Mouse (Mus musculus): ENCODE measurements around the gene Prm1. TPM values are rescaled to one million over a fixed set of nuclear protein-coding genes. Genes with fewer than 3 reads are reported as not detected.

Prm1 gene
- polyA plus RNA-seq, 1 experiment = 4.6 TPM

GRCm38 (mm10) chr16:10788866-10789265 lies 16.8 kb downstream of the Prm1 start:
- TF ChIP-seq CTCF (IDR thresholded peaks at IDR 0.05; ENCODE audit: control insufficient read depth, insufficient read depth, low read length) (no peak), POLR2A (IDR thresholded peaks at IDR 0.05; ENCODE audit: borderline replicate concordance, control insufficient read depth, low read depth, low read length) (no peak)
- 76% methylated on average over 4 of the region's 4 CpGs for WGBS
- Histone ChIP-seq H3K4me3 (replicated peaks; ENCODE audit: control insufficient read depth, low read depth, low read length) (no peak overlapping the region), H3K4me1 (ENCODE audit: control insufficient read depth, insufficient read depth, low read length) (peaks cover 3% of the 10 kb centered on the region; the same call in 1 of the 2 replicates), H3K27ac (ENCODE audit: control insufficient read depth, insufficient read depth, low read depth, low read length, poor library complexity) (no peak overlapping the region)

GRCm38 (mm10) chr16:10788271-10788670 lies 17.4 kb downstream of the Prm1 start, which contains the start of gene Tnp2:
Gene Tnp2 (minus strand): TSS chr16:10788660.
- no peak within 1 kb of the TSS for H3K27ac ChIP-seq (ENCODE audit: control insufficient read depth, insufficient read depth, low read depth, low read length, poor library complexity)
- TF ChIP-seq POLR2A (IDR thresholded peaks at IDR 0.05; ENCODE audit: borderline replicate concordance, control insufficient read depth, low read depth, low read length) (no peak), CTCF (IDR thresholded peaks at IDR 0.05; ENCODE audit: control insufficient read depth, insufficient read depth, low read length) (no peak)
- H3K4me3 ChIP-seq (replicated peaks; ENCODE audit: control insufficient read depth, low read depth, low read length) = no peak within 1 kb of the TSS
- H3K4me1 ChIP-seq (ENCODE audit: control insufficient read depth, insufficient read depth, low read length) = peaks cover 3% of the 10 kb centered on the region; the same call in 1 of the 2 replicates
- WGBS = 56% methylated on average over 16 of the region's 16 CpGs

- 72% methylated on average over 7 of the region's 7 CpGs for WGBS
- Histone ChIP-seq H3K27ac (ENCODE audit: control insufficient read depth, insufficient read depth, low read depth, low read length, poor library complexity) (no peak overlapping the region), H3K4me1 (ENCODE audit: control insufficient read depth, insufficient read depth, low read length) (peaks cover 5% of the 10 kb centered on the region), H3K4me3 (replicated peaks; ENCODE audit: control insufficient read depth, low read depth, low read length) (no peak overlapping the region)
- no peak for TF ChIP-seq POLR2A (IDR thresholded peaks at IDR 0.05; ENCODE audit: borderline replicate concordance, control insufficient read depth, low read depth, low read length)
- TF ChIP-seq CTCF (IDR thresholded peaks at IDR 0.05; ENCODE audit: control insufficient read depth, insufficient read depth, low read length) = no peak
These were observed 18.0 kb downstream of the Prm1 start for GRCm38 (mm10) chr16:10787548-10788058.

- 64% methylated on average over 4 of the region's 4 CpGs for WGBS
- H3K4me1 ChIP-seq (ENCODE audit: control insufficient read depth, insufficient read depth, low read length) = peaks cover 6% of the 10 kb centered on the region
- H3K27ac ChIP-seq (ENCODE audit: control insufficient read depth, insufficient read depth, low read depth, low read length, poor library complexity) = no peak overlapping the region
- H3K4me3 ChIP-seq (replicated peaks; ENCODE audit: control insufficient read depth, low read depth, low read length) = no peak overlapping the region
- TF ChIP-seq POLR2A (IDR thresholded peaks at IDR 0.05; ENCODE audit: borderline replicate concordance, control insufficient read depth, low read depth, low read length) (no peak), CTCF (IDR thresholded peaks at IDR 0.05; ENCODE audit: control insufficient read depth, insufficient read depth, low read length) (no peak)
These were observed 18.7 kb downstream of the Prm1 start for GRCm38 (mm10) chr16:10786782-10787547.

GRCm38 (mm10) chr16:10786288-10786687 lies 19.4 kb downstream of the Prm1 start:
- H3K27ac ChIP-seq (ENCODE audit: control insufficient read depth, insufficient read depth, low read depth, low read length, poor library complexity) = peak overlapping the region; percentile 92
- 1% methylated on average over 9 of the region's 9 CpGs for WGBS
- TF ChIP-seq CTCF (IDR thresholded peaks at IDR 0.05; ENCODE audit: control insufficient read depth, insufficient read depth, low read length) = peak; percentile 94
- TF ChIP-seq POLR2A (IDR thresholded peaks at IDR 0.05; ENCODE audit: borderline replicate concordance, control insufficient read depth, low read depth, low read length) = no peak
- peak overlapping the region; percentile 94 for H3K4me3 ChIP-seq (replicated peaks; ENCODE audit: control insufficient read depth, low read depth, low read length)
- H3K4me1 ChIP-seq (ENCODE audit: control insufficient read depth, insufficient read depth, low read length) = peaks cover 6% of the 10 kb centered on the region

- Histone ChIP-seq H3K4me1 (ENCODE audit: control insufficient read depth, insufficient read depth, low read length) (peaks cover 6% of the 10 kb centered on the region), H3K27ac (ENCODE audit: control insufficient read depth, insufficient read depth, low read depth, low read length, poor library complexity) (peak within 1 kb of the TSS; percentile 92), H3K4me3 (replicated peaks; ENCODE audit: control insufficient read depth, low read depth, low read length) (peak within 1 kb of the TSS; percentile 94)
- under 1% methylated on average over 58 of the region's 59 CpGs for WGBS
- TF ChIP-seq CTCF (IDR thresholded peaks at IDR 0.05; ENCODE audit: control insufficient read depth, insufficient read depth, low read length) (no peak), POLR2A (IDR thresholded peaks at IDR 0.05; ENCODE audit: borderline replicate concordance, control insufficient read depth, low read depth, low read length) (peak; percentile 88; the same call in 1 of the 2 replicates)
These were observed 20.0 kb downstream of the Prm1 start, which contains the start of gene Socs1 for GRCm38 (mm10) chr16:10785371-10786231. Gene Socs1 (minus strand): TSS chr16:10785536.

GRCm38 (mm10) chr16:10784793-10785370 lies 20.8 kb downstream of the Prm1 start:
- under 1% methylated on average over 49 of the region's 55 CpGs for WGBS
- TF ChIP-seq POLR2A (IDR thresholded peaks at IDR 0.05; ENCODE audit: borderline replicate concordance, control insufficient read depth, low read depth, low read length) (peak; percentile 11; the same call in 1 of the 2 replicates), CTCF (IDR thresholded peaks at IDR 0.05; ENCODE audit: control insufficient read depth, insufficient read depth, low read length) (peak; percentile 71)
- H3K4me1 ChIP-seq (ENCODE audit: control insufficient read depth, insufficient read depth, low read length) = peaks cover 6% of the 10 kb centered on the region
- H3K4me3 ChIP-seq (replicated peaks; ENCODE audit: control insufficient read depth, low read depth, low read length) = peak overlapping the region; percentile 94
- H3K27ac ChIP-seq (ENCODE audit: control insufficient read depth, insufficient read depth, low read depth, low read length, poor library complexity) = peak overlapping the region; percentile 92
